Mouse (Mus musculus): ENCODE measurements around the gene Krtcap3. TPM values are rescaled to one million over a fixed set of nuclear protein-coding genes. Genes with fewer than 3 reads are reported as not detected.

Krtcap3 gene
- polyA plus RNA-seq, 1 experiment from 2014 or later = 8.6 TPM

DNA sequence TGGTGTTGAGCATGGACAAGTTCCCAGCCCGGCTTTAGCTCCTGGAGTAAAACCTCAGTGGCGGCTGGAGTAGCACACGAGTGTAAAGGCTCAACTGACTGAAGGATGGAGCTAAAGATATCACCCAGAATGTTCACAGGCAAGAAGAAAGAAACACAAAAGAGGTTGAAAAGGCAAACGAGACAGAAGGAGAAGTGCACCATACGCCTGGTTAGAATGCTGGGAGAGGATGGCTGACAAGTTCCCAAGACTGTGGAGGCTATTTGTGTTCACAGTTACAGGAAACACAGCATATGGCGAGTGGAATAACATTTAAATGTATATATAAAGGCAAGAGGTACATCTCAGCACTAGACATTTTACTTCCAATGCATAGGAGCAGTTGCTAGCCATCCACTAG lies 21.5 kb downstream of the Krtcap3 start:
- in situ Hi-C loops (cut with MboI; ENCODE audit: low pct_unique_long_range_greater_than_20kb) = no loop called here
- no peak for ATAC-seq
- DNase-seq (ENCODE audit: low read depth, low spot score) = no peak
- no peaks in the 10 kb centered on the region for H3K27me3 ChIP-seq
- TF ChIP-seq CTCF (IDR thresholded peaks at IDR 0.05) = no peak
- CTCF ChIA-PET = interaction anchor here (0.8 to 1.7 kb wide), 2 partner anchors 17 kb away, joined by 3 read pairs; no protein-coding TSS in a partner anchor
- POLR2A ChIA-PET = no interaction called here

DNA sequence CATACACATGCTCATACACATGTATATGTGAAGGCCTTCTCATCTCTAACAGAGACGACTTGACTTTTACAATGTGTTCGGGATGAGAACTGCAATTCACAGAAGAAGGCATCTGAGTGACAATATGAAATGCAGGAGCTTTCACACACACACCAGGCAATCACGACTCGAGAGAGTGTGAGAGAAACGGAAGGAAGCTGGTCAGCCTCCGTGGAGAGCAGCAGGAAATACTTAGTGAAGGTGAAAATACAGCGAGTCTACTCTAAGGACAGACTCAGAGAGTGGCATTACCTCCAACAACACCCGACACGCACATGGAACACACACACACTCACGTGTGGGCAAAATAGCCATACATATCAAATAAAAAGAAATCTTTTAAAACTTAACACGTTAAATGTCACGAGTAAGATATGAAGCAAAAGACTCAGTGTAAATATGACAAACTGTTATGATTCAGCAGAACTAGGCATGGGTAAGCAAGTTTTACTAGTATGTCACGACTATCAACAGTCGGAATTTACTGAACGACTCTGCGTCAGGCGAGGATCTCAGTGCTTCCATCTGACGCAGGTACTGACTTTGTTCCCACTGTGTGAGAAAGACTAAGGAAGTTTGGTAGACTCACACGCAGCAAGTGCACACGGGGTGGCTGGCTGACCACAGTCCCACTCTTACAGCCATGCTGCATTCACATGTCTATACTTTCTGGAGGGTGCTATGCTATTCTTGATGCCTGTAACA lies 27.9 kb downstream of the Krtcap3 start:
- POLR2A ChIA-PET = no interaction called here
- CTCF ChIA-PET = no interaction called here
- no peaks in the 10 kb centered on the region for H3K27me3 ChIP-seq
- in situ Hi-C loops (cut with MboI; ENCODE audit: low pct_unique_long_range_greater_than_20kb) = no loop called here
- no peak for DNase-seq (ENCODE audit: low read depth, low spot score)
- ATAC-seq = no peak
- no peak for TF ChIP-seq CTCF (IDR thresholded peaks at IDR 0.05)

DNA sequence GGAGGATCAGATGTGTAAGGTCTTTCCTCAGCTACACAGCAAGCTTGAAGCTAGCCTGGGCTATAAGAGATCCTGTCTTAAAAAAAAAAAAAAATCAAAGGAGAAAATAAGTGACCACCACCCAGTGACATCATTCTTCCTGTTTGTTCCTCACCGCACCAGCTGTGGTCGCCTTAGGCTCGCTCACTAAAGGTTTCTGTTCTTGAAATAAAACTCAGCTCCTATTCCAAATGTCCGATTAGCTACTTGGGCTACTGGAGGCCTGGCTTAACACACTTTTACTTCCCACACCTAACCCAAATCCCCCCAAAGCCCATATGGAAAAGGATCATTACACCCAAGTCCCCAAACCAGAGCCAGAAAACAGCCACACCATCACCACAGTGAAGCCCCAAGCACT lies 36.7 kb downstream of the Krtcap3 start:
- in situ Hi-C loops (cut with MboI; ENCODE audit: low pct_unique_long_range_greater_than_20kb) = no loop called here
- ChIA-PET POLR2A (interaction anchor here (0.7 to 1.6 kb wide), 3 partner anchors 17 to 35 kb away, joined by 3 to 4 read pairs (median 3); no protein-coding TSS in a partner anchor), CTCF (interaction anchor here (0.9 to 2.0 kb wide), 4 partner anchors 12 to 66 kb away, joined by 3 to 8 read pairs (median 5); no protein-coding TSS in a partner anchor)
- ATAC-seq (no peak), DNase-seq (ENCODE audit: low read depth, low spot score) (no peak)
- no peaks in the 10 kb centered on the region for H3K27me3 ChIP-seq
- TF ChIP-seq CTCF (IDR thresholded peaks at IDR 0.05) = no peak

DNA sequence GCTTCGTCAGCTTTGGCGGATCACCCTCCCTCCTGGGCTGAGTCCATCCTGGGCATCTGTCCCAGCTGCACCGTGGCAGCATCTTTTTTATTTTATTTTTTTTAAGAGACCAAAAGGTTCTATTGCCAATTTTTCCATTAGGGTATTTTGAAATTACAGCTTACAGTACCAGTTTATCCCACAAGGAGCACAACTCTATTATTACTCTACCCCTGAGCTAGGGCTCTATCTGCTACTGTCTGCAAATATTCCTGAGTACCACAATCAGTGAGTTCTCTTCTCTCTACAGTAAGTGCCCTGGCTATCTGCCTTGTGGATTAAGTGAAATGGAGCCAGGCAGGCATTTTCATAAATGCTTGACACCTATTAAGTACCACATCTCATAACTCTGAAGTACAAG lies 37.2 kb downstream of the Krtcap3 start:
- no peaks in the 10 kb centered on the region for H3K27me3 ChIP-seq
- no peak for ATAC-seq
- CTCF ChIA-PET = interaction anchor here (0.9 to 2.0 kb wide), 2 partner anchors 15 to 40 kb away, joined by 3 to 8 read pairs; no protein-coding TSS in a partner anchor
- in situ Hi-C loops (cut with MboI; ENCODE audit: low pct_unique_long_range_greater_than_20kb) = no loop called here
- POLR2A ChIA-PET = interaction anchor here (0.7 to 1.6 kb wide), 3 partner anchors 18 to 36 kb away, joined by 3 to 4 read pairs (median 3); no protein-coding TSS in a partner anchor
- no peak for DNase-seq (ENCODE audit: low read depth, low spot score)
- no peak for TF ChIP-seq CTCF (IDR thresholded peaks at IDR 0.05)

DNA sequence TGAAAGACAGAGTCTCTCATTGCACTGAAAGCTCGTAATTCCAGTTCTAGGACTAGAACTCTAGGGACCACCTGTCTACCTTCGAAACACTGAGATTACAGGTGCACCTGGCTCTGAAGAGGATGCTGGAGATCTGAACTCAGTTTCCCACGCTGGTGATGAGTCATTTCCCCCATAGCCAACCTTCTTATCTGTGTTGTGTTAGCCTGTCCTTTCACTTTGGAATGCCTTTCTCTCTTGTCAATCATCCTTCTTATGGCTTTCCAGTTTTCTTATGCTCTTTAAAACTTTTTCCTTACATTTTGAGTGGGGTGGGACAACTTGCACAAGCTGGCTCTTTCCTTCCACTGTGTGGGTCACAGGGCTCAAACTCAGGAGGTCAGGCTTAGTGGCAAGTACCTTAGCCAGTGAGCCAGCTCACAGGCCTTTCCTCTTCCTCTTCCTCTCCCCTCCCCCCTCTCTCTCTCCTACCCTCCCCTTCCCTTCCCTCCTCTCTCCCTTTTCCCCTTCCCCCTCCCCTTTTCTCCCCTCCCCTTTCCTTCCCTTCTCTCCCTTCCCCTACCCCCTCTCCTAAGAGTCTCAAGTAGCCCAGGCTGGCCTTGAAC lies 38.2 kb downstream of the Krtcap3 start:
- POLR2A ChIA-PET = interaction anchor here (0.8 to 1.6 kb wide), 3 partner anchors 15 to 97 kb away, joined by 3 to 4 read pairs (median 4); partner anchors contain the start of genes Eif2b4 and Snx17
- in situ Hi-C loops (cut with MboI; ENCODE audit: low pct_unique_long_range_greater_than_20kb) = no loop called here
- DNase-seq (ENCODE audit: low read depth, low spot score) = no peak
- H3K27me3 ChIP-seq = no peaks in the 10 kb centered on the region
- CTCF ChIA-PET = interaction anchor here (1.0 to 2.0 kb wide), 4 partner anchors 16 to 39 kb away, joined by 3 to 8 read pairs (median 4); no protein-coding TSS in a partner anchor
- ATAC-seq = no peak
- TF ChIP-seq CTCF (IDR thresholded peaks at IDR 0.05) = no peak

DNA sequence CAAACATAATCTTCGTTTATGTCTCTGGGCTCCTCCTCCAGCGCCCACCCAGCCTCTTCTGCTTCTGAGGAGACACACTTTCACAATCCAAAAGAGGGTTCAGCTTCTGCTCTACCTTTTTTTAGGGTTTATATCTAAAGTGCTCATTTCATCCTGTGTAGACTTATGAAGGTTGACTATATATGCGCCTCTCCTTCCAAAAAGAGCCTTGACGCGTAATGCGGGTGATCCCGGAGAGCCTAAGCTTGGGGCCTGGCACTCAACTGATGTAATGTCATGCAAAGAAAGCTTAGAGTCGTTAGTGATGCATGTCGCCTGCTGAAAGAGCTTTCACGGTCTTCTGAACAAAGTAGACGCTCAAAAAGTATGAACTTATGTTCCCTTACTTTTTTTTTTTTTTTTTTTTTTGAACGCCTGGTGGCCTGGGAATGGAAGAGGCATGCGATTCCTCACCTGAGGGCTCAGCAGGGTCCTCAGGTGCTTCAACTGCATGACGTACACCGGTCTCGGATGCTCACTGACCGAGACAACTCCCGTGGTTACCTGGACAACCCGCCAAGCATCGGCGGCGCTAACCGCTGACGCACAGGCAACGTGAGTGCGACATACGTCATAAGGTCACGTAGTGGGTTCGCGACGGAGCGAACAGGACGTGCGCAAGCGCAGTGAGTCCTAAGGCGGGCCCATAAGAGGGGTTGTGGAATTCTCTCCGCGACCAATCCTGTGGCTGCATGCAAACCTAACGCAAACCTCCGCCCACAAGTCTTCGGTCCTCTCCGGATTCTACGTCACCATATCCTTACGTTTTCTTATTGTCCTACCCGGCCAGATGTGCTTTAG lies 39.2 kb downstream of the Krtcap3 start, which contains the start of gene Ift172:
TSS of gene Ift172 (minus strand) at position 596 of the 840 bp plus-strand sequence.
- ChIA-PET CTCF (interaction anchor here (1.0 to 1.8 kb wide), 3 partner anchors 17 to 24 kb away, joined by 3 to 4 read pairs (median 3); no protein-coding TSS in a partner anchor), POLR2A (interaction anchor here (0.7 to 1.4 kb wide), 4 partner anchors 16 to 98 kb away, joined by 3 to 4 read pairs (median 4); partner anchors contain the start of genes Eif2b4 and Snx17)
- in situ Hi-C loops (cut with MboI; ENCODE audit: low pct_unique_long_range_greater_than_20kb) = no loop called here
- DNase-seq (ENCODE audit: low read depth, low spot score) (peak; percentile 98), ATAC-seq (peak; percentile 77)
- no peaks in the 10 kb centered on the region for H3K27me3 ChIP-seq
- no peak for TF ChIP-seq CTCF (IDR thresholded peaks at IDR 0.05)

DNA sequence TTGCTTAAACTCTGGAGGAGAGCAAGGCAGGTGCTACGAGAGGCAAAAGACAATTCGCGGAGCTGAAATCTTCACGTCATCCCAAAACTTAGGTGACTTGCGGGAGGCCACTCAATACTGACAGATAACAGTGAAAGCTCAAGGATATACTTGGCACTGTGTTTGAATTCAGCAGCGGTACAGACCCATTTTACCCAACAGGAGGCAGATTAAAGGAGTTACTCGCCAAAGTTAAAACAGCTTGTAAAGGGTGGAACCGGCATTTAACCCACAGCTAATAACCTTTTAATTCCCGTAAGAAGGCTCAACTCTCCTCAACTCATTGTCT lies 39.8 kb downstream of the Krtcap3 start:
- POLR2A ChIA-PET = interaction anchor here (0.9 kb wide), 1 partner anchor 26 kb away, joined by 3 read pairs; no protein-coding TSS in a partner anchor
- ATAC-seq = peak; percentile 11

DNA sequence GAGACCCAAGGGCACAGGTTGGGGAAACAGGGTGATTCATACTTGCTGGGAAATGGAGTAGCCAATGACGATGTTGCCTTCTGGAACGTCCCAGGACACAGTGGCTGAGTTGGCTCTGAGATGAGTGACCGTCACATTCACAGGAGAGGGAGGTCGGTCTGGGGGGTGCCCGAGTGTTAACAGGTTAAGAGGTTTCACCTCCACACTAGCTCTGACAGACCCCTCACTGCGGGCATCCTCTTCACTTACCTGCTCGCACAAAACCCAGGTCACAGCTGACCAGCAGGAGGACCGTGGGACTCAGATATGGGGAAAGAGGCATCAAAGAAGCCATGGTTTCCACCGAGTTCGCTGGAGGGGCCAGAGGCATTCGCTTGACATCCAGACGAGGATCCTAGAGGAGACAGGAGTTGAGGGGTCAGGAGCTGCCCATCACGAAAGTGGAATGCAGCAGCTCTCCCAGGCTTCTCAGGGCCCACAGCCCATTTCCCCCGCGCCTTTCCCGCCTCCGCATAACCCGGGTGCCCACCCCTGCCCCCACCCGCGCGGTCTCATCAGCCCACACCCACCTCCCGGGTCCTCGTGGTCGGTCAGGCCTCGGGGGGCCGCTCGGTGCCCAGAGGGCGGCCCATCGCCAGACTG lies 43.6 kb downstream of the Krtcap3 start:
- ChIA-PET POLR2A (interaction anchor here (0.9 kb wide), 1 partner anchor 94 kb away, joined by 3 read pairs; no protein-coding TSS in a partner anchor), CTCF (interaction anchor here (0.7 kb wide), 1 partner anchor 33 kb away, joined by 3 read pairs; no protein-coding TSS in a partner anchor)
- TF ChIP-seq CTCF (IDR thresholded peaks at IDR 0.05) = no peak
- DNase-seq (ENCODE audit: low read depth, low spot score) (no peak), ATAC-seq (peak; percentile 3)
- in situ Hi-C loops (cut with MboI; ENCODE audit: low pct_unique_long_range_greater_than_20kb) = no loop called here
- no peaks in the 10 kb centered on the region for H3K27me3 ChIP-seq

More for the DNA sequence above, 39.8 kb downstream of the Krtcap3 start:
- no peak for TF ChIP-seq CTCF (IDR thresholded peaks at IDR 0.05)
- CTCF ChIA-PET = interaction anchor here (0.6 to 0.9 kb wide), 2 partner anchors 37 to 44 kb away, joined by 4 read pairs; no protein-coding TSS in a partner anchor
- no peaks in the 10 kb centered on the region for H3K27me3 ChIP-seq
- no peak for DNase-seq (ENCODE audit: low read depth, low spot score)
- in situ Hi-C loops (cut with MboI; ENCODE audit: low pct_unique_long_range_greater_than_20kb) = no loop called here

DNA sequence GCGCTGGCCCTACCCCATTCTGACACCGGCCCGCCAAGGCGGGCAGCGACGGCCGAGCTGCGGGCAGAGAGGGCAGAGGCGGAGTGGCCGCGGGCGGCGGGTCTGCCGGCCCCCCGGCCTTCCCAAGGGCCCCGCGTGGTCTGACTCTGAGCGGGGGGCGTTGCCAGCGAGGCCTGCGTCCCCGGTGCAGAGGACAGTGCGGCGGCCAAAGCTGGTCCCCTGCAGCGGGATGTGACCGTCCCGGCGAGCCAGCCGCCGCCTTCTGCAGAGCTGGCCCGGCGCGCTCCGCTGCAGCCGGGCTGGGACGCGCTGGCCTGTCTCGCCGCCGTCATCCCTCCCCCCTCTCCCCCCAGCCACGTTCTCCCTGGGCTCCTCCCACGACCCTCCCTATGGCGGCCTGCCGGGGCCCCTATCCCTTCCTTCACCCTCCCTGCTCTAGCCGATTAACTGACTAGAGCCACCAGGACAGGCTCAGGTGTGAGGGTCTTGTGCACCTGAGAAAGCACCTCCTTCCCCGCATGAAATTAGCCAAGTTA lies 44.2 kb downstream of the Krtcap3 start, which contains the start of gene Fndc4:
TSS of gene Fndc4 (minus strand) at position 475 of the 536 bp plus-strand sequence.
- no peak for DNase-seq (ENCODE audit: low read depth, low spot score)
- TF ChIP-seq CTCF (IDR thresholded peaks at IDR 0.05) = no peak
- no peaks in the 10 kb centered on the region for H3K27me3 ChIP-seq
- CTCF ChIA-PET = interaction anchor here (0.7 kb wide), 1 partner anchor 32 kb away, joined by 3 read pairs; no protein-coding TSS in a partner anchor
- in situ Hi-C loops (cut with MboI; ENCODE audit: low pct_unique_long_range_greater_than_20kb) = no loop called here
- POLR2A ChIA-PET = interaction anchor here (0.9 kb wide), 1 partner anchor 95 kb away, joined by 3 read pairs; no protein-coding TSS in a partner anchor
- peak; percentile 14 for ATAC-seq

All from Patski (cell line).